Mouse (Mus musculus) liver, embryonic 11.5 days (tissue): Measurements from ENCODE around the gene Sipa1l3. TPM values are rescaled to one million over a fixed set of nuclear protein-coding genes. Genes with fewer than 3 reads are reported as not detected.

Experiments used
- ATAC-seq: fragments of 200-750 bp; cut with Nextera tagmentation; replicated peaks from 2 replicates; pipeline ENCODE4 v1.8.0; 2017; ENCODE audit warnings: moderate number of reproducible peaks, mild to moderate bottlenecking, moderate TSS enrichment, moderate library complexity; ENCODE audit not compliant: low FRiP score
- DNase-seq: peaks from one replicate; pipeline ENCODE4 v3.0.0-alpha.2; 2017; ENCODE audit warnings: low spot score
- H3K27ac ChIP-seq: fragments of 300-500 bp; sonication (generic); 2 replicates; pipeline ENCODE4 v1.5.1; 2014; ENCODE audit warnings: mild to moderate bottlenecking, low read depth, low read length, control low read depth
- H3K27me3 ChIP-seq: fragments of 300-500 bp; sonication (generic); replicated peaks from 2 replicates; pipeline ENCODE4 v1.6.1; 2014; ENCODE audit warnings: low read length, mixed read lengths; ENCODE audit not compliant: control insufficient read depth, insufficient read depth
- H3K36me3 ChIP-seq: fragments of 300-500 bp; sonication (generic); 2 replicates; pipeline ENCODE4 v1.6.1; 2014; ENCODE audit warnings: mild to moderate bottlenecking, low read length, moderate library complexity, mixed read lengths; ENCODE audit not compliant: control insufficient read depth, insufficient read depth
- H3K4me1 ChIP-seq: fragments of 300-500 bp; sonication (generic); replicated peaks from 2 replicates; pipeline ENCODE4 v1.6.1; 2014; ENCODE audit warnings: low read length, mixed read lengths; ENCODE audit not compliant: control insufficient read depth, insufficient read depth
- H3K4me2 ChIP-seq: fragments of 300-500 bp; sonication (generic); 2 replicates; pipeline ENCODE4 v1.6.1; 2014; ENCODE audit warnings: mild to moderate bottlenecking, control low read depth, moderate library complexity
- H3K4me3 ChIP-seq: fragments of 300-500 bp; sonication (generic); 2 replicates; pipeline ENCODE4 v1.5.1; 2014; ENCODE audit warnings: low read depth, low read length, control low read depth
- H3K9ac ChIP-seq: fragments of 300-500 bp; sonication (generic); 2 replicates; pipeline ENCODE4 v1.6.1; 2014; ENCODE audit warnings: low read depth, low read length, control low read depth
- H3K9me3 ChIP-seq: fragments of 300-500 bp; sonication (generic); 2 replicates; pipeline ENCODE4 v1.6.1; 2016; ENCODE audit warnings: low read length, inconsistent platforms, mixed read lengths; ENCODE audit not compliant: control insufficient read depth
- WGBS: fragments of 180-500 bp; shearing (Covaris S2); extraction: QIAGEN DNeasy Blood & Tissue Kit; methylation state at CpG from one replicate; pipeline ENCODE4 v1.1.7; 2014; 5-methylcytosine and 5-hydroxymethylcytosine counted together
- polyA plus RNA-seq: library from polyadenylated mRNA; unstranded; fragments of >200 nt; fragmentation: Nextera tagmentation; extraction: Ambion mirVana; gene quantifications from 2 replicates; pipeline ENCODE4 v1.2.1, GENCODE M21; 2014

Sipa1l3 gene
- polyA plus RNA-seq, 1 experiment from 2014 or later = 10.1 TPM

DNA sequence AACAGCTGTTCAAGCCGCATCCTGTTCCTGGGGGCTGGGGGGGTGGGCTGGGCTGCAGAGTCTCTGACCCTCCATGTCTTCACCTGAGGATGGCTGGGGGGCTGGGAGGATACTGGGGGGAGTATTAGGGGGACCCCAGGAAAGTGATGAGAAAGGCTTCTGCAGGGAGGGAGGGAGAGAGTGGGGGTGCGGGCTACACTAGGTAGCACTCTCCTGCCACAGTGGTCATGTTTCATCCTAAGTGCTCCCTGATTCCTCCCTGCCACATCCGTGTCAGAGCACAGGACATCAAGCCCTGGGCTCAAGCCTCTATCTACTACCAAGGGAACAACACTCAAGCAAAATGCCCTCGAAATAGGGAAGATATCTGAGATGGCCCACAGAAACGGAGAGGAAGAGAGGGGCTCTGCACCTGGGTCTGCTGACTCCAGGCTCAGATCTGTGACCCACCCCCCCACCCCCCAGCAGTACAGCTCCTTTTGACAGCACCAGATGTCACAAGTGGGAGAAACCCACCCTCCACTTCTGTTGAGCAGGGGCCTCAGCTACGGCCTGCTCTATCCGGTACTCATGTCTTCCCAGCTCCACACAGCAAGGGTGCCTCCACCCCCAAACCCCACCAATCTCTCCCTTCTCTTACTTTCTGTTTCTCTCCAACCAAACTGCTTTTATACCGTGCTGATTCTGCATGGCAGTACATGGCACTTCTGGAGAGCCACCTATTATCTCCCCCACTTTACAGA is 106.4 kb downstream of the Sipa1l3 start:
- no peaks in the 10 kb centered on the region for H3K27me3 ChIP-seq
- H3K4me2 ChIP-seq = no peak overlapping the region
- no peaks in the 10 kb centered on the region for H3K9me3 ChIP-seq
- DNase-seq (no peak), ATAC-seq (no peak)
- H3K9ac ChIP-seq = no peak overlapping the region
- WGBS = 73% methylated on average over 8 of the region's 8 CpGs
- peaks cover 6% of the 10 kb centered on the region; the same call in 1 of the 2 replicates for H3K4me1 ChIP-seq
- no peak overlapping the region for H3K27ac ChIP-seq
- no peaks in the 10 kb centered on the region for H3K36me3 ChIP-seq
- H3K4me3 ChIP-seq = no peak overlapping the region

- H3K27ac ChIP-seq = no peak overlapping the region
- no peaks in the 10 kb centered on the region for H3K9me3 ChIP-seq
- peaks cover 6% of the 10 kb centered on the region; the same call in 1 of the 2 replicates for H3K4me1 ChIP-seq
- H3K4me3 ChIP-seq = no peak overlapping the region
- DNase-seq (no peak), ATAC-seq (no peak; the same call in 1 of the 2 replicates)
- H3K27me3 ChIP-seq = no peaks in the 10 kb centered on the region
- no peak overlapping the region for H3K9ac ChIP-seq
- no peak overlapping the region for H3K4me2 ChIP-seq
- no peaks in the 10 kb centered on the region for H3K36me3 ChIP-seq
- 64% methylated on average over 4 of the region's 4 CpGs for WGBS
Measured at GRCm38 (mm10) chr7:29411216-29411816, 107.1 kb downstream of the Sipa1l3 start.

GRCm38 (mm10) chr7:29410402-29410801 is 108.0 kb downstream of the Sipa1l3 start:
- Histone ChIP-seq H3K27ac (no peak overlapping the region), H3K4me3 (no peak overlapping the region), H3K27me3 (no peaks in the 10 kb centered on the region), H3K9ac (no peak overlapping the region), H3K4me1 (peaks cover 6% of the 10 kb centered on the region; the same call in 1 of the 2 replicates), H3K4me2 (no peak overlapping the region), H3K9me3 (no peaks in the 10 kb centered on the region), H3K36me3 (no peaks in the 10 kb centered on the region)
- no peak for DNase-seq
- WGBS = 84% methylated on average over 8 of the region's 8 CpGs
- no peak for ATAC-seq

DNA sequence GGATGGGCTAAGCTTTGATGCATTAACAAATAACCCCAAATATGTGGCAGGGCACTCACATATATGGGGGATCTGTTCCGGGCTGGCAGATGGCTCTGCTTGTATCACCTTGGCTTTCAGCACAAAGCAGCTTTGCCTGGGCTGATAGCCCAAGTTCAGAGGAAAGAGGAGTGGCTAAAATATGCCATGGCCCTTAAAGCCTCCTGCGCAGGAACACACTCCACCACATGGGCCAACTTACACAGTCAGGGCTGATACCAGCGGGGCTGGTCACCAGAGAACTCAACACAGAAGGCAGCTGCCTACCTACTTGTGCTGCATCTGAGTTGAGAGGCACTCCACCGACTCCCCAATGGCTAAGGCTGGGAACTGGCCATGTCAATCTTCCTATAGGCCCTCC is 111.6 kb downstream of the Sipa1l3 start:
- WGBS = 79% methylated on average over 4 of the region's 4 CpGs
- no peak overlapping the region for H3K4me2 ChIP-seq
- H3K9ac ChIP-seq = no peak overlapping the region
- H3K9me3 ChIP-seq = no peaks in the 10 kb centered on the region
- H3K27ac ChIP-seq = no peak overlapping the region
- no peak for DNase-seq
- no peak for ATAC-seq
- no peaks in the 10 kb centered on the region for H3K27me3 ChIP-seq
- no peak overlapping the region for H3K4me3 ChIP-seq
- no peaks in the 10 kb centered on the region for H3K36me3 ChIP-seq
- peaks cover 3% of the 10 kb centered on the region; the same call in 1 of the 2 replicates for H3K4me1 ChIP-seq

- no peak overlapping the region for H3K9ac ChIP-seq
- H3K36me3 ChIP-seq = peaks cover 7% of the 10 kb centered on the region; the same call in 1 of the 2 replicates
- no peak overlapping the region for H3K4me2 ChIP-seq
- H3K9me3 ChIP-seq = no peaks in the 10 kb centered on the region
- ATAC-seq (no peak), DNase-seq (no peak)
- 85% methylated on average over 2 of the region's 2 CpGs for WGBS
- no peak overlapping the region for H3K27ac ChIP-seq
- no peak overlapping the region for H3K4me3 ChIP-seq
- H3K4me1 ChIP-seq = no peaks in the 10 kb centered on the region
- no peaks in the 10 kb centered on the region for H3K27me3 ChIP-seq
Measured at GRCm38 (mm10) chr7:29404126-29404525, 114.3 kb downstream of the Sipa1l3 start.

DNA sequence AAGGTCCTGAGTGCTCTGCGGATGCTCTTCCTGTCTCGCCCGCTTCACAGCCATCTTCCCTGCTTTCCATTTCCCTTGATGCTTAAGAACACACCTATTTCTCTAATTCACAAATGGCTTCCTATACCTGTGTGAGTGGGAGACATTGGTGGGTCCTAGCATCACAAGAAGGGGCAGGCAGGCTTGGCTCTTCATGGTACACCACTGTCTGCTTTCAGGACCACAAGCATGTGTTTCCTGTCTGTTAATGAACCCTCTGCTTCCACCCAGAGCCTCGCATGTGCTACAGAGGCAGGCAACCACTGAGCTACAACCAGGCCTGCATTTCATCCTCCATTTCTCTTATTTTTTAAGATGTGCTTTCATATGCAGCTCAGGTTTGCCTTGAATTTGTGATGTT is 116.4 kb downstream of the Sipa1l3 start:
- Histone ChIP-seq H3K4me3 (no peak overlapping the region), H3K36me3 (peaks cover 9% of the 10 kb centered on the region; the same call in 1 of the 2 replicates), H3K27me3 (no peaks in the 10 kb centered on the region), H3K27ac (no peak overlapping the region), H3K4me1 (no peaks in the 10 kb centered on the region), H3K9me3 (no peaks in the 10 kb centered on the region), H3K4me2 (no peak overlapping the region), H3K9ac (no peak overlapping the region)
- WGBS = 83% methylated on average over 4 of the region's 4 CpGs
- ATAC-seq (no peak), DNase-seq (no peak)

DNA sequence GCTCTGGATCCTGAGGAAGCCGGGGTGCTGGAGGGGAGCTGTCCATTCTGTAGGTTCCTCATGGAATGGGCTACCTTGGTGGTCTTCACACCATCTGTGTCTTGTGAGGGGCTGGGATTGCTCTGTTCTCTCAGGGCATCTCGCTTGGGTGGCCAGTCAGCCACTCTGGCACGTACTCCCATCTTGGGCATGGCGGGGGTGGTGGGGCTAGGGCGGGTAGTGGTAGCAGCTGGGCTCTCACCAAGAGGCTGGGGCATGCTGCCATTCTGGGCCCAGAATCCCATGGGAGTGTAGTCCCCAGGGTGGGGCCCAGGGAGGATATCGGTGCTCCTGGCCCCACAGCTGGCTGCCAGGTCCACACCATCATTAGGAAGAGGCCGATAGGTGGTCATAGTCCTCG is 118.0 kb downstream of the Sipa1l3 start:
- no peaks in the 10 kb centered on the region for H3K9me3 ChIP-seq
- DNase-seq (no peak), ATAC-seq (no peak)
- no peak overlapping the region for H3K27ac ChIP-seq
- peaks cover 9% of the 10 kb centered on the region; the same call in 1 of the 2 replicates for H3K36me3 ChIP-seq
- H3K4me2 ChIP-seq = no peak overlapping the region
- WGBS = 94% methylated on average over 8 of the region's 8 CpGs
- H3K4me3 ChIP-seq = no peak overlapping the region
- no peaks in the 10 kb centered on the region for H3K4me1 ChIP-seq
- H3K9ac ChIP-seq = no peak overlapping the region
- no peaks in the 10 kb centered on the region for H3K27me3 ChIP-seq

GRCm38 (mm10) chr7:29399056-29399455 is 119.4 kb downstream of the Sipa1l3 start:
- no peak overlapping the region for H3K9ac ChIP-seq
- no peaks in the 10 kb centered on the region for H3K4me1 ChIP-seq
- no peak for ATAC-seq
- no peak overlapping the region for H3K27ac ChIP-seq
- H3K36me3 ChIP-seq = peaks cover 12% of the 10 kb centered on the region; the same call in 1 of the 2 replicates
- no peak for DNase-seq
- 94% methylated on average over 9 of the region's 9 CpGs for WGBS
- no peaks in the 10 kb centered on the region for H3K9me3 ChIP-seq
- no peak overlapping the region for H3K4me3 ChIP-seq
- no peak overlapping the region for H3K4me2 ChIP-seq
- H3K27me3 ChIP-seq = no peaks in the 10 kb centered on the region

DNA sequence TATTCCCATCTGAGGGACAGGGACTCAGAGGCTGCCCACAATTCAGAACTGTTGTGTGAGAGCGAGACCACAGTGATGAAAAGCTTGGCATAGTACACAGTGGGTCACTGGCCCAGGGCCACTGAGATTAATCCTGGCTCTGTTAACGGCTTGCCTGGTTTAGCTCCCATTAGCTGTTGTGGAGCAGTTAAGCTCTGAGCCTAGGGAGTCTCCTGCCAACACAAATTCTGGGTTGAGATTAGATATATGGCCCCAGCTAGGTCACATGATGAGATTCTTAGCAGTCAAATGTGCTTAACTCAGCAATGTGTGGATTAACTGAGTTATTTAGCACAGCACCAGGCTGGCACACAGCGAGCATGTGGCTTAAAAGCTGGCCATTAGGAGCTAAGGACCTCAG is 121.0 kb downstream of the Sipa1l3 start:
- H3K4me2 ChIP-seq = no peak overlapping the region
- ATAC-seq = no peak
- DNase-seq = no peak
- peaks cover 10% of the 10 kb centered on the region for H3K4me1 ChIP-seq
- no peak overlapping the region for H3K4me3 ChIP-seq
- H3K9ac ChIP-seq = no peak overlapping the region
- H3K9me3 ChIP-seq = no peaks in the 10 kb centered on the region
- no peaks in the 10 kb centered on the region for H3K27me3 ChIP-seq
- H3K27ac ChIP-seq = no peak overlapping the region
- WGBS = 71% methylated on average over 3 of the region's 3 CpGs
- peaks cover 12% of the 10 kb centered on the region; the same call in 1 of the 2 replicates for H3K36me3 ChIP-seq
